ENCODE assay signal across 8 mouse cellular contexts in the genomic region with DNA sequence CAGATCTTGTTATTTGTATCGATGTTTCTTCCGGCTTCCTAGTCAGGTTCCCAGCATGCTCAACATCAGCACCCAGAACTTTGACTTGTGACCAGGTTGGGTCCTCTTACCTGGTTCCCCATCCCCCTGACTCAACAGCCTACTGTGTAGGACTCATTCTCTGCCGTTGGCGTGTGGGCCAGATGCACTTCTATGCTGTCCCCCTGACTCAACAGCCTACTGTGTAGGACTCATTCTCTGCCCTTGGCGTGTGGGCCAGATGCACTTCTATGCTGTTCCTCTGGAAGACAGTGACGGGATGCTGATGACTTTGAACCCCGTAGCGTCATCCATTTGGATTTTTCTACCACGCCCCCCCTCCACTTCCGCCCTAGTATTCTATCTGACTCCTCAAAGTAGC.
DNase-seq lines count a peak whose midpoint lies in the region; ATAC-seq lines count a peak whose summit lies in the region.
"Had no signal": no experiment of that assay in that cellular context is flagged by ENCODE, and none has a peak within 500 bp of the region (broad histone marks: within the 10 kb centered on the region; RNA-seq: fewer than 3 reads in every experiment).

No protein-coding gene starts in this region.

- no peaks in the 10 kb centered on the region for H3K4me1 ChIP-seq in forebrain, embryonic 16.5 days (replicated peaks; ENCODE audit: control insufficient read depth, insufficient read depth, low read length)

- ATAC-seq in forebrain, embryonic 16.5 days = no peak

- no peaks in the 10 kb centered on the region for H3K9me3 ChIP-seq in forebrain, embryonic 16.5 days (ENCODE audit: control insufficient read depth, low read length)

- no peak overlapping the region for H3K27ac ChIP-seq in forebrain, embryonic 16.5 days (ENCODE audit: low read length)

- H3K27me3 ChIP-seq in forebrain, embryonic 16.5 days (replicated peaks; ENCODE audit: control insufficient read depth, insufficient read depth, low read length) = no peaks in the 10 kb centered on the region

- no peak overlapping the region for H3K9ac ChIP-seq in forebrain, embryonic 16.5 days (replicated peaks; ENCODE audit: low read depth, low read length)
- H3K9ac ChIP-seq: lung, embryonic 14.5 days had no signal

- intact Hi-C loops in left cerebral cortex, postnatal 36 days (cut with DNase I) = no loop called here

- no peak overlapping the region for H3K4me3 ChIP-seq in forebrain, embryonic 16.5 days (replicated peaks; ENCODE audit: low read length)

- WGBS in forebrain, embryonic 16.5 days = 92% methylated on average over 10 of the region's 10 CpGs

- DNase-seq in adrenal gland, postnatal 14 days = peak; percentile 91
- DNase-seq in cerebellum, postnatal 14 days = peak; percentile 87 to 89
- peak; percentile 77 for DNase-seq in kidney, adult 9 months
- peak; percentile 92 to 98 for DNase-seq in left cerebral cortex, postnatal 36 days (ENCODE audit: low spot score in 2 of 2)
- DNase-seq in spleen, postnatal 4 days (ENCODE audit: low spot score in 2 of 2) = peak; percentile 95 to 100
- no peak for DNase-seq in MN1 (ENCODE audit: low spot score)
- DNase-seq: lung, embryonic 14.5 days had no signal

- H3K36me3 ChIP-seq in forebrain, embryonic 16.5 days (ENCODE audit: control insufficient read depth, insufficient read depth) = no peaks in the 10 kb centered on the region

- no peak overlapping the region for H3K4me2 ChIP-seq in forebrain, embryonic 16.5 days (ENCODE audit: low read length)
- H3K4me2 ChIP-seq: lung, embryonic 14.5 days had no signal
